Mouse (Mus musculus) hindbrain, embryonic 11.5 days (tissue): ENCODE data around the gene Adgrl1. TPM values are rescaled to one million over a fixed set of nuclear protein-coding genes. Genes with fewer than 3 reads are reported as not detected.

Source experiments
- ATAC-seq: fragments of 200-750 bp; cut with Nextera tagmentation; 2 replicates; pipeline ENCODE4 v1.8.0; 2017; ENCODE audit warnings: mild to moderate bottlenecking, moderate TSS enrichment, moderate library complexity; ENCODE audit not compliant: low FRiP score
- DNase-seq: peaks from one replicate; pipeline ENCODE4 v3.0.0-alpha.2; 2015; ENCODE audit warnings: low spot score
- H3K27ac ChIP-seq: fragments of 300-500 bp; sonication (generic); 2 replicates; pipeline ENCODE4 v1.5.1; 2014; ENCODE audit warnings: mild to moderate bottlenecking, low read depth, low read length
- H3K27me3 ChIP-seq: fragments of 300-500 bp; sonication (generic); 2 replicates; pipeline ENCODE4 v1.6.1; 2014; ENCODE audit warnings: mild to moderate bottlenecking, low read length, moderate library complexity, mixed read lengths; ENCODE audit not compliant: control insufficient read depth, insufficient read depth
- H3K36me3 ChIP-seq: fragments of 300-500 bp; sonication (generic); 2 replicates; pipeline ENCODE4 v1.6.1; 2014; ENCODE audit warnings: mild to moderate bottlenecking, low read length, moderate library complexity, mixed read lengths; ENCODE audit not compliant: control insufficient read depth, insufficient read depth
- H3K4me1 ChIP-seq: fragments of 300-500 bp; sonication (generic); replicated peaks from 2 replicates; pipeline ENCODE4 v1.6.1; 2014; ENCODE audit warnings: low read length, mixed read lengths; ENCODE audit not compliant: control insufficient read depth, insufficient read depth
- H3K4me2 ChIP-seq: fragments of 300-500 bp; sonication (generic); replicated peaks from 2 replicates; pipeline ENCODE4 v1.6.1; 2014; ENCODE audit warnings: mild to moderate bottlenecking, low read depth, low read length
- H3K4me3 ChIP-seq: fragments of 300-500 bp; sonication (generic); 2 replicates; pipeline ENCODE4 v1.5.1; 2014; ENCODE audit warnings: low read depth, low read length
- H3K9ac ChIP-seq: fragments of 300-500 bp; sonication (generic); 2 replicates; pipeline ENCODE4 v1.6.1; 2014; ENCODE audit warnings: low read depth, low read length
- H3K9me3 ChIP-seq: fragments of 300-500 bp; sonication (generic); 2 replicates; pipeline ENCODE4 v1.6.1; 2016; ENCODE audit warnings: low read length; ENCODE audit not compliant: control insufficient read depth
- WGBS: fragments of 180-500 bp; shearing (Covaris S2); extraction: QIAGEN DNeasy Blood & Tissue Kit; methylation state at CpG from one replicate; pipeline ENCODE4 v1.1.7; 2014; 5-methylcytosine and 5-hydroxymethylcytosine counted together
- polyA plus RNA-seq: library from polyadenylated mRNA; unstranded; fragments of >200 nt; fragmentation: Nextera tagmentation; extraction: Ambion mirVana; gene quantifications from 2 replicates; pipeline ENCODE4 v1.2.1, GENCODE M21; 2014

Adgrl1 gene
- polyA plus RNA-seq, 1 experiment from 2014 or later: 23.7 TPM

GRCm38 (mm10) chr8:83973161-83974031 lies 73.5 kb downstream of the Adgrl1 start:
- WGBS: 6% methylated on average over 35 of the region's 37 CpGs
- H3K4me1 ChIP-seq: peaks cover 4% of the 10 kb centered on the region; the same call in 1 of the 2 replicates
- H3K9ac ChIP-seq: peak overlapping the region; percentile 92
- no peak for ATAC-seq
- H3K27me3 ChIP-seq: no peaks in the 10 kb centered on the region
- DNase-seq: no peak
- H3K4me2 ChIP-seq: peak overlapping the region; percentile 91
- H3K4me3 ChIP-seq: peak overlapping the region; percentile 92
- H3K27ac ChIP-seq: peak overlapping the region; percentile 78
- H3K36me3 ChIP-seq: 0 out of 2 replicates have a peak, but pooled peaks cover 2% of the 10 kb centered on the region
- H3K9me3 ChIP-seq: no peaks in the 10 kb centered on the region

GRCm38 (mm10) chr8:83974521-83974920 lies 74.6 kb downstream of the Adgrl1 start:
- Histone ChIP-seq H3K4me3 (no peak overlapping the region), H3K27me3 (no peaks in the 10 kb centered on the region), H3K27ac (no peak overlapping the region), H3K4me1 (peaks cover 4% of the 10 kb centered on the region; the same call in 1 of the 2 replicates), H3K4me2 (0 out of 2 replicates have a peak overlapping the region, but pooled peaks have one; percentile 14), H3K9me3 (no peaks in the 10 kb centered on the region), H3K36me3 (no peaks in the 10 kb centered on the region), H3K9ac (no peak overlapping the region)
- DNase-seq (no peak), ATAC-seq (no peak)
- WGBS: 89% methylated on average over 4 of the region's 4 CpGs

GRCm38 (mm10) chr8:83976101-83976630 lies 76.3 kb downstream of the Adgrl1 start:
- no peak overlapping the region for H3K4me2 ChIP-seq
- WGBS: 80% methylated on average over 4 of the region's 4 CpGs
- no peak overlapping the region for H3K27ac ChIP-seq
- H3K4me3 ChIP-seq: no peak overlapping the region
- H3K27me3 ChIP-seq: no peaks in the 10 kb centered on the region
- H3K36me3 ChIP-seq: 0 out of 2 replicates have a peak, but pooled peaks cover 3% of the 10 kb centered on the region
- peaks cover 4% of the 10 kb centered on the region; the same call in 1 of the 2 replicates for H3K4me1 ChIP-seq
- H3K9me3 ChIP-seq: no peaks in the 10 kb centered on the region
- no peak for ATAC-seq
- no peak overlapping the region for H3K9ac ChIP-seq
- no peak for DNase-seq

GRCm38 (mm10) chr8:83976779-83977350 lies 77.0 kb downstream of the Adgrl1 start:
- Histone ChIP-seq H3K4me3 (no peak overlapping the region), H3K9ac (no peak overlapping the region)
- no peak for ATAC-seq

GRCm38 (mm10) chr8:83977646-83978045 lies 77.7 kb downstream of the Adgrl1 start:
- 78% methylated on average over 6 of the region's 6 CpGs for WGBS
- Histone ChIP-seq H3K27me3 (no peaks in the 10 kb centered on the region), H3K9me3 (no peaks in the 10 kb centered on the region), H3K9ac (no peak overlapping the region), H3K27ac (no peak overlapping the region), H3K4me2 (no peak overlapping the region), H3K4me3 (no peak overlapping the region), H3K4me1 (peaks cover 4% of the 10 kb centered on the region; the same call in 1 of the 2 replicates), H3K36me3 (0 out of 2 replicates have a peak, but pooled peaks cover 3% of the 10 kb centered on the region)
- ATAC-seq (no peak), DNase-seq (no peak)

More at GRCm38 (mm10) chr8:83976779-83977350, 77.0 kb downstream of the Adgrl1 start:
- no peaks in the 10 kb centered on the region for H3K27me3 ChIP-seq
- peaks cover 4% of the 10 kb centered on the region; the same call in 1 of the 2 replicates for H3K4me1 ChIP-seq
- no peak overlapping the region; the same call in 1 of the 2 replicates for H3K4me2 ChIP-seq
- no peaks in the 10 kb centered on the region for H3K9me3 ChIP-seq
- WGBS: 91% methylated on average over 5 of the region's 5 CpGs
- DNase-seq: no peak
- H3K27ac ChIP-seq: no peak overlapping the region
- H3K36me3 ChIP-seq: 0 out of 2 replicates have a peak, but pooled peaks cover 3% of the 10 kb centered on the region

- H3K36me3 ChIP-seq: 0 out of 2 replicates have a peak, but pooled peaks cover 3% of the 10 kb centered on the region
Measured at GRCm38 (mm10) chr8:83978200-83978599, 78.3 kb downstream of the Adgrl1 start.

GRCm38 (mm10) chr8:83980250-83980649 lies 80.3 kb downstream of the Adgrl1 start:
- Histone ChIP-seq H3K9ac (no peak overlapping the region), H3K4me2 (no peak overlapping the region), H3K27ac (no peak overlapping the region), H3K36me3 (0 out of 2 replicates have a peak, but pooled peaks cover 6% of the 10 kb centered on the region), H3K27me3 (no peaks in the 10 kb centered on the region), H3K9me3 (no peaks in the 10 kb centered on the region), H3K4me1 (no peaks in the 10 kb centered on the region), H3K4me3 (no peak overlapping the region)
- DNase-seq (no peak), ATAC-seq (no peak)
- 90% methylated on average over 1 of the region's 1 CpGs for WGBS

More at GRCm38 (mm10) chr8:83978200-83978599, 78.3 kb downstream of the Adgrl1 start:
- Histone ChIP-seq H3K9ac (no peak overlapping the region), H3K27ac (no peak overlapping the region), H3K4me1 (peaks cover 4% of the 10 kb centered on the region; the same call in 1 of the 2 replicates), H3K9me3 (no peaks in the 10 kb centered on the region), H3K4me3 (no peak overlapping the region), H3K4me2 (no peak overlapping the region), H3K27me3 (no peaks in the 10 kb centered on the region)
- ATAC-seq (no peak), DNase-seq (no peak)
- 77% methylated on average over 9 of the region's 9 CpGs for WGBS

GRCm38 (mm10) chr8:83980845-83981244 lies 80.9 kb downstream of the Adgrl1 start:
- WGBS: 87% methylated on average over 8 of the region's 8 CpGs
- Histone ChIP-seq H3K27ac (no peak overlapping the region), H3K9ac (no peak overlapping the region), H3K4me2 (no peak overlapping the region), H3K36me3 (0 out of 2 replicates have a peak, but pooled peaks cover 9% of the 10 kb centered on the region), H3K27me3 (no peaks in the 10 kb centered on the region), H3K4me3 (no peak overlapping the region), H3K4me1 (no peaks in the 10 kb centered on the region), H3K9me3 (no peaks in the 10 kb centered on the region)
- DNase-seq: no peak
- no peak for ATAC-seq
